Mouse (Mus musculus) hindbrain, embryonic 10.5 days (tissue): ENCODE data around the gene Krt87. TPM values are rescaled to one million over a fixed set of nuclear protein-coding genes. Genes with fewer than 3 reads are reported as not detected.

ENCODE experiments used
- DNase-seq: peaks from one replicate; pipeline ENCODE4 v3.0.0-alpha.2; 2017; ENCODE audit warnings: low spot score
- H3K27ac ChIP-seq: fragments of 300-500 bp; sonication (generic); 2 replicates; pipeline ENCODE4 v1.5.1; 2016; ENCODE audit warnings: mild to moderate bottlenecking, moderate library complexity
- H3K27me3 ChIP-seq: fragments of 300-500 bp; sonication (generic); 2 replicates; pipeline ENCODE4 v1.6.1; 2016; ENCODE audit warnings: mild to moderate bottlenecking; ENCODE audit not compliant: poor library complexity, insufficient read depth, severe bottlenecking
- H3K36me3 ChIP-seq: fragments of 300-500 bp; sonication (generic); 2 replicates; pipeline ENCODE4 v1.6.1; 2016; ENCODE audit warnings: mild to moderate bottlenecking, moderate library complexity
- H3K4me1 ChIP-seq: fragments of 300-500 bp; sonication (generic); replicated peaks from 2 replicates; pipeline ENCODE4 v1.6.1; 2016; ENCODE audit warnings: mild to moderate bottlenecking
- H3K4me3 ChIP-seq: fragments of 300-500 bp; sonication (generic); 2 replicates; pipeline ENCODE4 v1.5.1; 2016; ENCODE audit warnings: mild to moderate bottlenecking, moderate library complexity
- H3K9me3 ChIP-seq: fragments of 300-500 bp; sonication (generic); 2 replicates; pipeline ENCODE4 v1.6.1; 2016; ENCODE audit warnings: mild to moderate bottlenecking, moderate library complexity
- WGBS: fragments of 180-500 bp; shearing (Covaris S2); methylation state at CpG from one replicate; pipeline ENCODE4 v1.1.7; 2016; 5-methylcytosine and 5-hydroxymethylcytosine counted together
- polyA plus RNA-seq: library from polyadenylated mRNA; unstranded; fragments of >200 nt; fragmentation: Nextera tagmentation; extraction: Ambion mirVana; gene quantifications from 2 replicates; pipeline ENCODE4 v1.2.1, GENCODE M21; 2016

Gene Krt87
- polyA plus RNA-seq, 1 experiment from 2014 or later: 0.10 TPM

DNA sequence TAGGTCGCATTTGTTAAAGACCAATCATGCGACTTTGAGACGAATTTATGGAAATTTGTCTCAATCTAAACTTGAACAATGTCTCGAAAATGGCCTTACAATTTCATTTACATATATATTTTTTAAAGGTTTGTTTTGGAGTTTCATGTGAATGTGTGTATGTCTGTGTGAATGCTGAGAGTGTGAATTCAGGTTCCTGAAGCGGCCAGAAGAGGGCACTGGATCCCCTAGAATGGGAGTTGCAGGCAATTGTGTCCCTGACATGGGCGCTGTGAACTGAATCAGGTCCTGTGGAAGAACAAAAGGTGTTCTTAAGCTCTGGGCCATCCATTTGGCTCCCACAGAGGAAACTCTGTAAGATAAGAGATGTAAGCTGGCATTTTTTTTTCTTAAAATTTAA is 17.3 kb upstream of the Krt87 start:
- 85% methylated on average over 6 of the region's 6 CpGs for WGBS
- DNase-seq: no peak
- H3K4me3 ChIP-seq: no peak overlapping the region

DNA sequence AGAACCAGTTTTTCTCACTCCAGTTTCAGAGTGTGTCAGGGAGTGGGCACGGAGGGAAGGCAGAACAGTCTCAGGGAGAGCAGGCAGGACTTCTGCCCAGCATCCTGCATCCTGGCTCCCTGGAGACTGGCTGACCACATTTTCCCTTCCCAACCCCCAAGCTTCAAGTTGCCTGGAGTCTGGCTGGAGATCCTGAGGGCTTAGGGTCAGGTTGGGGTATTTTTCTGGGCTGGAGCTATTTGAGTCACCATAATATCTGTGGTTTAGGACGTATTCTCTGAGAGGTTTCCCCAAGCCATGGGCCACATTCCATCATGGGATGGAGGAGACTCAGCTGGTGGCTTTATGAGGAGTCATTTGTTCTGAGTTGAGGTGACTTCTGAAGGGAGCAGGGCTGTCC is 16.7 kb upstream of the Krt87 start:
- Histone ChIP-seq H3K4me3 (no peak overlapping the region), H3K27me3 (no peaks in the 10 kb centered on the region), H3K36me3 (no peaks in the 10 kb centered on the region), H3K27ac (no peak overlapping the region), H3K9me3 (peaks cover 4% of the 10 kb centered on the region; the same call in 1 of the 2 replicates), H3K4me1 (peaks cover 18% of the 10 kb centered on the region)
- WGBS: 92% methylated on average over 2 of the region's 2 CpGs
- no peak for DNase-seq

More for the DNA sequence above, 17.3 kb upstream of the Krt87 start:
- Histone ChIP-seq H3K27me3 (no peaks in the 10 kb centered on the region), H3K4me1 (peaks cover 18% of the 10 kb centered on the region), H3K9me3 (peaks cover 4% of the 10 kb centered on the region; the same call in 1 of the 2 replicates), H3K27ac (no peak overlapping the region), H3K36me3 (no peaks in the 10 kb centered on the region)

DNA sequence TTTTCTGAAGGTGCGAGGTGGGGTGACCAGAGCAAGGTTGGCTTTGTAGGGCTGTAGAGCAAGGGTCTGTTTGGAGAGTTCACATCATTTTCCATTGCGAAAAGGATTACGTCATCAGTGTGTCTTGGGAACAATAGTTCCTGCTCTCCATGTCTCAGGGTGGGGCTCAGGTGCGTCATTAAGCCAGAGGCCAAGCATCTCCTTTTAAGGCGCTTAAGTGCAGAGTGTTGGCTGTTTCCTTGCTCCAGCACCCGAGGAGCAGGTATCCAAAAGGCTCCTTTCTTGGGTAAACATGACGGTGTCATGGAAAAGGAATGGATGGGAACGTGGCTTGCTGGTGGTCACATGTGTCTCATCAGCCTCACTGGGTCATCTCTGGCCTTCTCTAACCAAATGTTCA is 16.2 kb upstream of the Krt87 start:
- 91% methylated on average over 8 of the region's 8 CpGs for WGBS
- H3K4me1 ChIP-seq: peaks cover 18% of the 10 kb centered on the region

DNA sequence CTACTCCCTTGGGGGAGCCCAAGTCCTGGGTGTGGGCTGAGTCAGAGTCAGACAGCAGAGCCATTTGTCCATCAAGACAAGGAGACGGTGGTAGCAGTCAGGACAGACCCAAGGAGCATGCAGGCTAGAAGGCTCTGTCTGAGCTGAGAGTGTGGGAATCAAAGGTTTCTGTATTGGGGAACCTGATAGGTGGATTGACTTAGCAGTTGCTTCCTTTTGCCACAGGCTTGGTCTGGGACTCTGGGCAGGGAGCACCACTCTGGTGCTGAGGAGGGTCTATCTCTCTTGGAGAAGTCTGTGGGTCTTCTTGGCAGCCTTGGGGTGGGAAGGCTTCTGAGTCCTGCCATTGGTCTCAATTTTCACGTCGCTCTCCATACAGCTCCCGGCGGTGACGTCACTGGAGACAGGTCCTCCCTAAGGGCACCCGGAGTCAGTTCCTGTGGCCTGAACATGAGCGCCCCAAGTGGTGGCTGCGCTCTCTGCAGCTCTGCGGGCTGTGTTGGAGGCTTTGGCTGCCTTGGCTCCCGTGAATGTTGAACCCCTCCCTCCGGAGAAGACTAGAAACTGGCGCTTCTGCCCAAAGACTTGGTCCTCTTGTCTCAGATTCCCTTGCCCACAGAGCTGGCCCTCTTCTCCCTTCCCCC is 14.6 kb upstream of the Krt87 start:
- no peaks in the 10 kb centered on the region for H3K36me3 ChIP-seq
- peaks cover 4% of the 10 kb centered on the region; the same call in 1 of the 2 replicates for H3K9me3 ChIP-seq
- WGBS: 6% methylated on average over 13 of the region's 13 CpGs
- H3K4me1 ChIP-seq: peaks cover 8% of the 10 kb centered on the region
- H3K27me3 ChIP-seq: no peaks in the 10 kb centered on the region
- DNase-seq: peak; percentile 82
- H3K4me3 ChIP-seq: peak overlapping the region; percentile 29; the same call in 1 of the 2 replicates
- H3K27ac ChIP-seq: no peak overlapping the region

More for the DNA sequence above, 16.2 kb upstream of the Krt87 start:
- Histone ChIP-seq H3K9me3 (peaks cover 4% of the 10 kb centered on the region; the same call in 1 of the 2 replicates), H3K4me3 (no peak overlapping the region), H3K36me3 (no peaks in the 10 kb centered on the region), H3K27me3 (no peaks in the 10 kb centered on the region), H3K27ac (no peak overlapping the region)
- no peak for DNase-seq

DNA sequence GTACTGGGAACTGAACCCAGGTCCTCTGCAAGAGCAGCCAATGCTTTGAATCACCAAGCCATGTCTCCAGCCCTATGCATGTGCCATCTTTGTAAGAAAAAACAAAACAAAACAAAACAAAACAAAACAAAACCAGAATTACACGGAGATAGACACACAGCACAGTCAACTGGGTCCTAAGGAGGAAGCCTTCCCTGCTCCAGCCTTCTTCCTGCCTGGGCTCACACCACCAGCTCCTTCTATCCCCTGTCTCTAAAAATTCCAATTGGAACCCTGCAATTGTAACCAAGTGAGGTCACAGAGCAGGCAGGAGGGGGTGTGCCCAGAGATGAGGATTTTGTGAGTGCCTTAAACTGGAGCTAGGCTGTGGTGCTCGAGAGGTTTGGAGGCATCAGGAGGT is 8.8 kb upstream of the Krt87 start, which contains the start of gene Krt88:
Krt88 (plus strand) TSS at position 301 of the 400 bp plus-strand sequence.
- DNase-seq: no peak
- no peak within 1 kb of the TSS for H3K27ac ChIP-seq
- H3K4me3 ChIP-seq: no peak within 1 kb of the TSS
- no peaks in the 10 kb centered on the region for H3K27me3 ChIP-seq
- no peaks in the 10 kb centered on the region for H3K4me1 ChIP-seq
- H3K36me3 ChIP-seq: no peaks in the 10 kb centered on the region
- WGBS: 73% methylated on average over 2 of the region's 2 CpGs
- no peaks in the 10 kb centered on the region for H3K9me3 ChIP-seq

DNA sequence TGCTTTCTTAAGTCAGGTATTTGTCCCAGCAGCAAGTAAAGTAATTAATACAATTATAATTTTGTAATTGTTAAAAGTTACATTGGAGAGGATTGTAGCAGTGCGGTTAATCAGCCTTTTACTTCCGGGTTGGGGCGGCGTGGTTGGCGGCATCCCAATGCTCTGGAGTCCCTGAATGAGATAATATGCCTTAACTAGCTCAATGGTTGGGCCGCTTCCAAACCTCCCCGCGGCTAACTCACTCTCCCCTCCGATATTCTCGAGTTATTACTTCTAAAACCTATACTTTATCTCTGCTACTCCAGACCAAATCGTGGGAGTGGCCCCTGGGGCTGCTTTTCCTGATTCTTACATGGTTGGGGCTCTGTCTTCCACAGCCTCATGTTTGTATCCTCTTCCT is 8.0 kb upstream of the Krt87 start:
- Histone ChIP-seq H3K9me3 (no peaks in the 10 kb centered on the region), H3K4me3 (no peak overlapping the region), H3K27me3 (no peaks in the 10 kb centered on the region), H3K36me3 (no peaks in the 10 kb centered on the region), H3K27ac (no peak overlapping the region), H3K4me1 (no peaks in the 10 kb centered on the region)
- 83% methylated on average over 11 of the region's 11 CpGs for WGBS
- DNase-seq: no peak

DNA sequence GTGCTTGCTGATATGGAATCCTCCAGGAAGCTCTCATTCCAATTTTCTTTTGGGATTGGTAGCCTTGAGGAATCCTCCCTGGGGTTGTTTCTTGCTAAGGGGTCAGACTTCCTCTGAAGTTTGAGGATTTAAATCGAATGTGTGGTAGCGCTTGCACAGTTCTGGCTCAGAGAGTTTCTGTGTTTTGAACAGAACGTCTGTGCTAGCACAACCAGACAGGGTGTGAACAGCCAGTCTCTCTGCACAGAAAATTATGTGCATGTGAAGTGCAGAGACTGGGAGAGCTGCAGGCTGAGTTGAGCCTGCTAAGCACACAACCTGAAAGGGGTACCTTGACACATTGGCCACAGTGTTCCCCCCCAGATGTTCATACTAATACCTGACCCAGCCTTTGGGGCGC is 2.2 kb upstream of the Krt87 start:
- Histone ChIP-seq H3K27me3 (peaks cover 50% of the 10 kb centered on the region), H3K4me3 (no peak overlapping the region), H3K9me3 (no peaks in the 10 kb centered on the region), H3K27ac (no peak overlapping the region), H3K4me1 (peaks cover 10% of the 10 kb centered on the region), H3K36me3 (no peaks in the 10 kb centered on the region)
- 87% methylated on average over 4 of the region's 4 CpGs for WGBS
- no peak for DNase-seq

DNA sequence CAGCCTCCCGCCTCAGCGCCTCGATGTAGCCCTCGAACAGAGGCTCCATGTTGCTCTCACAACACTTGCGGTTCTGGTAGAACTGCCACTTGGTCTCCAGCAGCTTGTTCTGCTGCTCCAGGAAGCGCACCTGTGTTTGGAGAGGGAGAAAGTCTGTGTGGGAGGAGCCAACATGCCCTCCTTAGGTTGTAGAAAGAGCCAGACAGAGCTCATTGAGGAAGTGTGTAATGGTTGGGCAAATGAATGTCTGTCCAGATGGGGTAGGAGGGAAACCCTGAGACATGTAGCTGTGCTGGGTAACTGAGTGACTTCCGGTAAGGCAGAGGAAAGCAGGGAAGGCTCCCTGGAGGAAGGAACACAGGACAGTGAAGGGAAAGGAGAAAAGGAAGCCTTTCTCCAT is 2.0 kb downstream of the Krt87 start:
- DNase-seq: no peak
- WGBS: 91% methylated on average over 7 of the region's 7 CpGs
- Histone ChIP-seq H3K36me3 (no peaks in the 10 kb centered on the region), H3K9me3 (no peaks in the 10 kb centered on the region), H3K4me3 (no peak overlapping the region), H3K27ac (no peak overlapping the region), H3K27me3 (peaks cover 50% of the 10 kb centered on the region), H3K4me1 (peaks cover 10% of the 10 kb centered on the region)

DNA sequence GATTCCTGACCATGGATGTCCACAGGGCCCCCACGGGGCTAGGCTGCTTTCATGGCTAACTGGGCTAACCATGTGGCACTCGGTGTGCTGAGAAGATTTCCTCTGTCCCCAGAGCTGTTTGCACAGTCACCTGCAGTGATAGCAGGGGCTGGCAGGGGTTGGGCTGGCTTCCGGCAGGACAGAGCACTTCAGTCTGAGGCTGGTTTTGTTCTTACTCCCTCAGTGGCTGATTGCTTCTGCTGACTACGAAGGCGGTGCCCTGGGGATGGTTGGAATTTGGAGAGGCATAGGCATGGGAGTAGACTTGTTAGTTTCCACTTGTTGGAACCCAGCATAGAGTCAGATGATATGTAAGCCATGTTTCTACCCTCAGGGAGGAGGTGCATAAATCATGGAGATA is 13.7 kb downstream of the Krt87 start:
- no peaks in the 10 kb centered on the region for H3K27me3 ChIP-seq
- WGBS: 21% methylated on average over 5 of the region's 5 CpGs
- H3K4me3 ChIP-seq: no peak overlapping the region
- H3K27ac ChIP-seq: no peak overlapping the region
- no peaks in the 10 kb centered on the region for H3K36me3 ChIP-seq
- peaks cover 6% of the 10 kb centered on the region; the same call in 1 of the 2 replicates for H3K4me1 ChIP-seq
- DNase-seq: no peak
- no peaks in the 10 kb centered on the region for H3K9me3 ChIP-seq

DNA sequence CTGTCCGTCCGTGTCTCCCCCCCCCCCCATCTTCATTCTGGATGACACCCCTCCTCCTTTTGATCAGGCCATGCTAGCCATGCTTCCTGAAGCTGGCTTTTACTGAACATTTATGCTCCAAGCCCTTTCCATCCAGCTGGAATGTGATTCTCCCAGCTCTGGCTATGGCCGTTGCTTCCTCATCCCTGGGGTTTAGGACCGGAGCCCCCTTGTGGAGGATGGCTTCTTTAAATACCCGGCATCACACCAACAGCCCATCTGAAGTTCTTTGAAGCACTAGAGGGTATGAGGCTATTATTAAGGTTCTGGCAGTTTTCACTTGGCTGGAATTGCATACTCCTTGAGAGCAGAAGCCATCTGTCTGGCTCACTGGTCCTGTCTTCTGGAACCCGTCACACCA is 17.7 kb downstream of the Krt87 start:
- Histone ChIP-seq H3K4me3 (no peak overlapping the region), H3K36me3 (no peaks in the 10 kb centered on the region), H3K27me3 (no peaks in the 10 kb centered on the region), H3K4me1 (peaks cover 6% of the 10 kb centered on the region; the same call in 1 of the 2 replicates), H3K9me3 (no peaks in the 10 kb centered on the region), H3K27ac (no peak overlapping the region)
- no peak for DNase-seq
- 65% methylated on average over 6 of the region's 6 CpGs for WGBS

DNA sequence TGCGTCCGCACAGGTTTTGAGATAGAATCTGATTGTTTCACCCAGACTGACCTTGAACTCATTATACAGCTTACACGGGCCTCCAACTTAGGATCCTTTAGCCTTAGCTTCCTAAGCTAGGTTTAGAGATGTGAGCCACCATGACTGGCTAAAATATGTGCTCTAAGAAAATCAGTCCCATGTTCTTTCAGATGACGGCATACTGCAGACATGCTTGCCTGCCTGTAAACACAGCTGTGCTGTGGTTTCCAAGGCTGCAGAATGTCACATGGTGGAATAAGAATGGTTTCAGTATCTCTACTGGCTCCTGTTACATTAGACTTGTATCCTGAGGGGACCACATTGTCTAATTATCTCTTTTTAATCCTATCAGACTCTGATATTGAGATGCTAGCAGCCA is 19.7 kb downstream of the Krt87 start:
- Histone ChIP-seq H3K9me3 (no peaks in the 10 kb centered on the region), H3K4me3 (no peak overlapping the region), H3K27ac (no peak overlapping the region), H3K27me3 (0 out of 2 replicates have a peak, but pooled peaks cover 6% of the 10 kb centered on the region), H3K36me3 (no peaks in the 10 kb centered on the region), H3K4me1 (peaks cover 12% of the 10 kb centered on the region)
- WGBS: 92% methylated on average over 4 of the region's 4 CpGs
- DNase-seq: no peak

DNA sequence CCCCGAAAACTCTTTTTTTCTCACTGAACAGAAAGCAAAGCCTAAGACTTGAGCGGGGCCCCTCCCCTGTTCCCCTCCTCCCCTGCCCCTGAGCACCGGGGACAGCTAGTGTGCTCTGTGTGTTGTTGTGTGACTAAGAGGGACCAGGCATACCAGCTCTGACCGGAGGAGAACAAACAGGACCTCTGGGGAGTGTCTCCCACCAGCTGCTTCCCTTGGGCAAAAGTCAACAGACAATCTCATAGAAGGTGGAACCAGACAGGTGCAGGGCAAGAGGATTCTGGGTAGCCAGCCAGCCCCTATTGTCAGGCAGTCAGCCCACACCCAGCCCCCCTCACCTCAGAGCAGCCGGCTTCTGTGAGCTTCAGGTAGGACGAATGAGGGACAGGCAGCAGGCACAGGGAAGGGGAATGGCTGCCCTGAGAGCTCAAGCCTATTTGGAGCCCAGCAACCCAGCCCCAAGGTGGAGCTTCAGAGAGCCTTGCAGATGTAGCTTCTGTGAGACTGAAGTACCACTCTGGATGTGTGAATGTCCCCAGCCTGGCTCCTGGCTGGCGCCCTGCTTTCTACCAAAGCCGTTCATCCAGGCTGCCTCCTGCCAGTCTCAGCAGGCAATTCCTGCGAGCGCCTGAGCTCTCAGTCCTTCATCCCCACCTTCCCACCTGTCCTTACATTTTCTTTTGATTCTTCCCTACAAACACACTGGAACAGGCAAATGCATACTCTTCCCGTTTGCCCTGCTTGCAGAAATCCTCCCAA is 23.6 kb downstream of the Krt87 start:
- Histone ChIP-seq H3K27ac (no peak overlapping the region), H3K4me1 (peaks cover 37% of the 10 kb centered on the region), H3K4me3 (no peak overlapping the region), H3K36me3 (no peaks in the 10 kb centered on the region), H3K27me3 (peaks cover 39% of the 10 kb centered on the region), H3K9me3 (no peaks in the 10 kb centered on the region)
- no peak for DNase-seq
- WGBS: 37% methylated on average over 11 of the region's 11 CpGs

DNA sequence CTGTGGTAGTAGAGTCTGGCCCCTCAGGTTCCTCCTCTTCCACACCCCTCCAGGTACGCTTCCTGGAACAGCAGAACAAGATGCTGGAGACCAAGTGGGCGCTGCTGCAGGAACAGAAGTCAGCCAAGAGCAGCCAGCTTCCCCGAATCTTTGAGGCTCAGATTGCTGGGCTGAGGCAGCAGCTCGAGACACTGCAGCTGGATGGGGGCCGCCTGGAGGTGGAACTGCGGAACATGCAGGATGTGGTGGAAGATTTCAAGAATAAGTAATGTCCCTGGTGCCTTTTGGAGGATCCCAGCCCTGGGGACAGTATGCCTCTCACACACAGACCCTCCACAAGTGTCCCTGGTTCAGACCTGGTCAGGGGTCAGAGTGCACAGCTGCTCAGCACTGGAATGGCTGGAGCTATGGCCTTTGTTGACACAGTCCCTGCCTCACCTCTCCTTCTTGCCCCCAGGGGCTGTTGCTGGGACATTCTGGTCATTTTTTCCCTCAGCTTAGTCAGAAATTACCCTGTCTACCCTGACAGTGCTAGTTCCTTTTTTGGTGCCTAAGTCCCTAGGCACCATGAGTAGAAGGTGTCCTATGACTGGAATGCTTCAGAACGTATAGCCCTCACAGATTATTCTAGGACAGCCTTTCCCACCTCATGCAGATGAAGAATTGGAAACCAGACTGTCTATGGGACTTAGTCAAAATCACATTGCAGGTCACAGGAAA is 24.5 kb downstream of the Krt87 start:
- Histone ChIP-seq H3K27me3 (peaks cover 39% of the 10 kb centered on the region), H3K4me1 (peaks cover 37% of the 10 kb centered on the region), H3K27ac (no peak overlapping the region), H3K36me3 (no peaks in the 10 kb centered on the region), H3K9me3 (no peaks in the 10 kb centered on the region), H3K4me3 (no peak overlapping the region)
- WGBS: 50% methylated on average over 7 of the region's 7 CpGs
- DNase-seq: peak; percentile 25
